Mouse (Mus musculus) adipocyte (in vitro differentiated cells): ENCODE measurements around the gene Gtf2a2.

Experiments used
- DNase-seq: peaks from one replicate; pipeline ENCODE4 v3.0.0-alpha.2; 2016; ENCODE audit warnings: low spot score

Gene Gtf2a2

DNA sequence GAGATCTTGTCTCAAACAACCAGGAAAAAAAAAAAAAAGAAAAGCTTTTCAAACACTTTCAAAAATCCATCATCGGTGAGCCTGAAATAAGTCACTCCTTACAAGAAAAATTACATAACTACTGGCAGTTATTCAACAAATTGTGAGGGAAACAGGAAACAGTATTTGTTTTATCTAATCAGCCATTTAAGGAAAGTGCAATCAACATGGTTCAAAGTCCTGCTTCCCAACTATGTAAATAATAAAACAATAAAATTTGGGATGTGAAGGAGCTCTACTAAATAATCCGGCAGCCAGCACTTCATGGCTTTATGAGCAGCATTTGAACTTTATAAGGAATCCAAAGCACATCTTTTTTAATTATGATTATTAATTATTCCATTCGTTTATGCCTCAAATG, 49.7 kb downstream of the Gtf2a2 start:
- DNase-seq: no peak

DNA sequence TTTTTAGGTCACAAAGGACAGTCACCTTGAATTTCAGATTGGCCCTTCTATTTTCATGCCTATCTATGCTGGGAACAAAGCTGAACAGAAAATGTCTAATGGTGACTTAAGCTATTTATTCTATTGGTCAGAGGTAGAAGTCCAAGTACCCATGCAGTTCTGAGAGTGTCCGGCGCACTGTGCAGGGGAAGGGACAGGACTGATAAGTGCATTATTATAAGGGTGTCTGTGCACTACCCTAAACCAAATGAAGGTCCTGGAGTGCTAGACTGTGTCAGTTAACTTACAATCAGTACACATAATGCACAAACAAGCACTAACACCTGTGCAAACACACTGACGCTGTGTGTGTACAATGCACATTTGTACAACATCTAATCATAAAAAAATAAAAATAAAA, 55.1 kb downstream of the Gtf2a2 start:
- DNase-seq: no peak

DNA sequence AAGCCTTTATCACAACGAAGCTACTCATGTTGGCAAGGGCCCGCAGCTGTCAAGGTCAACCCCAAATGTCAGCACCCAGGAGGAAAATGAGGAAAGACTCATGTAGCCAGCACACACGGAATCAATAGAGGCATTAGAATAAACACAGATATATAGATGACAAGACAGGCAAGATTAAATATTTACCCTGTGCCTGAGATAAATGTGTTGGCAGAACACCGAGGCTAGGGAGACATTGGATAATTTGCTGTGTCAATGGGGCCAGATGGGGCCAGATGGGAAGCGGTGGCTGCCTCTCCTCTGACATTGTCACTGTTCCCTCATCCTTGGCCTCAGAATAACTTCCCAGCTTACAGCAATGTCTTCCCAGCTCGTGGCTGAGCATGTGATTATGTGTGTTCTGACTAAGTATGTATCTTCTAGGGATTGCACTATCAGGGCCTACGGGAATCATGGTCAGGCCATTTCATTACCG, 57.6 kb downstream of the Gtf2a2 start:
- no peak for DNase-seq

DNA sequence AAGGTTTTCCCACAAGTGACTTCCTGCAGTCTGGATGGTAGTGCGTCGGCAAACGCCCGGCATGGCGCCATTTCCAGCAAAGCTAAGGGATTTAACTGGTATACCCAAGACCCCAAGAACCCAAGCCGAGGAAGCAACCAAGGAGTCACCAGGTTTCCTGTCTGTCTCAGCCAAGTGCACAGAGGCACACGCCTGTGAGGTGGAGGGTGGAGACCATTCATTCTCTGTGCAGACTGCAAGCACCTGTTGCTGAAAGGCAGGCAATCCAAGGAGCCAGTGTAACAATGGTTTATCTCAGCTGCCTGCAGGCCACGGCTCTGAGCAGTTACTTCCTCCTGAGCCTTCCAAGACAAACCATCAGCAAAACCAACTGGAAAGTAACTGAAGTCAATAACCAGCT, 60.0 kb downstream of the Gtf2a2 start:
- DNase-seq: no peak
